Mouse (Mus musculus) liver, adult 2 months (tissue): Measurements from ENCODE around the gene Cyp2d22.

Source experiments
- CTCF ChIP-seq: fragments of 200-500 bp; IDR thresholded peaks from 2 replicates; pipeline ENCODE4 v1.5.1; 2011; ENCODE audit warnings: low read depth, low read length, control low read depth
- POLR2A ChIP-seq: fragments of 200-500 bp; IDR thresholded peaks from 2 replicates; pipeline ENCODE4 v1.6.1; 2011; ENCODE audit warnings: low read length, control low read depth; ENCODE audit not compliant: insufficient read depth; ENCODE audit errors: extremely low read depth

GRCm38 (mm10) chr15:82345820-82346470, 34.1 kb downstream of the Cyp2d22 start:
- TF ChIP-seq CTCF (no peak), POLR2A (peak; percentile 44; the same call in 1 of the 2 replicates)
